Mouse (Mus musculus) forebrain, embryonic 16.5 days (tissue): ENCODE results near the gene Tmem246. TPM values are rescaled to one million over a fixed set of nuclear protein-coding genes. Genes with fewer than 3 reads are reported as not detected.
"Not testable (repeated sequence)": the region's sequence is repeated elsewhere in the genome, so short reads cannot be mapped to it uniquely, and the experiment has no call there.

ENCODE experiments used
- ATAC-seq: fragments of 200-750 bp; cut with Nextera tagmentation; 2 replicates; pipeline ENCODE4 v1.8.0; 2017; ENCODE audit warnings: mild to moderate bottlenecking, moderate library complexity
- H3K27ac ChIP-seq: fragments of 300-500 bp; sonication (generic); 2 replicates; pipeline ENCODE4 v1.5.1; 2014; ENCODE audit warnings: low read length, control low read depth
- H3K27me3 ChIP-seq: fragments of 300-500 bp; sonication (generic); replicated peaks from 2 replicates; pipeline ENCODE4 v1.6.1; 2014; ENCODE audit warnings: low read length; ENCODE audit not compliant: control insufficient read depth, insufficient read depth
- H3K36me3 ChIP-seq: fragments of 300-500 bp; sonication (generic); 2 replicates; pipeline ENCODE4 v1.6.1; 2014; ENCODE audit not compliant: control insufficient read depth, insufficient read depth
- H3K4me1 ChIP-seq: fragments of 300-500 bp; sonication (generic); replicated peaks from 2 replicates; pipeline ENCODE4 v1.6.1; 2014; ENCODE audit warnings: low read length; ENCODE audit not compliant: control insufficient read depth, insufficient read depth
- H3K4me2 ChIP-seq: fragments of 300-500 bp; sonication (generic); 2 replicates; pipeline ENCODE4 v1.6.1; 2014; ENCODE audit warnings: mild to moderate bottlenecking, low read length, control low read depth
- H3K4me3 ChIP-seq: fragments of 300-500 bp; sonication (generic); replicated peaks from 2 replicates; pipeline ENCODE4 v1.5.1; 2014; ENCODE audit warnings: mild to moderate bottlenecking, low read length, control low read depth
- H3K9ac ChIP-seq: fragments of 300-500 bp; sonication (generic); replicated peaks from 2 replicates; pipeline ENCODE4 v1.6.1; 2014; ENCODE audit warnings: low read depth, low read length, control low read depth
- H3K9me3 ChIP-seq: fragments of 300-500 bp; sonication (generic); 2 replicates; pipeline ENCODE4 v1.6.1; 2016; ENCODE audit warnings: low read length; ENCODE audit not compliant: control insufficient read depth
- WGBS: fragments of 180-500 bp; shearing (Covaris S2); extraction: QIAGEN DNeasy Blood & Tissue Kit; methylation state at CpG from one replicate; pipeline ENCODE4 v1.1.7; 2014; 5-methylcytosine and 5-hydroxymethylcytosine counted together
- polyA plus RNA-seq: library from polyadenylated mRNA; unstranded; fragments of >200 nt; fragmentation: Nextera tagmentation; extraction: Ambion mirVana; gene quantifications from 2 replicates; pipeline ENCODE4 v1.2.1, GENCODE M21; 2015

Tmem246 gene
- polyA plus RNA-seq, 1 experiment from 2014 or later, result 72.7 TPM

DNA sequence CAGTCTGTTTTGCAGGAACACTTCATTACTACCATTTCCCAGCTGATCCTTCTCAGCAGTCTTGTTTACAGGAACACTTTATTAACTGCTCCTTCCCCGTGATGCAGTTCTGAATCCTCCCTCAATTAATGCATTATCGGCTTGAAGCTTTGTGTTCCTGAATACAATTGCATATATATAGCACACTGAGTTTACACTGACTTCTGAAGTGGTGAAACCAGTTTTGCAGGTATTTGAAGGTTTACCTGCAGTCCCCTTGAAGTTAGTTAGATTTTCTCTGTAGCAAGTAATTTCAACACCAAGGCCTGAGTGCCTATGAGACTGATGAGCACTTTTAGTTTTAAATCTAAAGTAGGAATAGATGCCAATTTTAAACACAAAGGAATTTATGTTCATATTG is 24.6 kb upstream of the Tmem246 start:
- no peak for ATAC-seq
- 80% methylated on average over 2 of the region's 2 CpGs for WGBS
- H3K9ac ChIP-seq, result no peak overlapping the region
- no peaks in the 10 kb centered on the region for H3K9me3 ChIP-seq
- no peaks in the 10 kb centered on the region for H3K4me1 ChIP-seq
- H3K4me2 ChIP-seq, result no peak overlapping the region
- no peak overlapping the region for H3K4me3 ChIP-seq
- H3K27ac ChIP-seq, result no peak overlapping the region
- no peaks in the 10 kb centered on the region for H3K27me3 ChIP-seq
- H3K36me3 ChIP-seq, result no peaks in the 10 kb centered on the region

DNA sequence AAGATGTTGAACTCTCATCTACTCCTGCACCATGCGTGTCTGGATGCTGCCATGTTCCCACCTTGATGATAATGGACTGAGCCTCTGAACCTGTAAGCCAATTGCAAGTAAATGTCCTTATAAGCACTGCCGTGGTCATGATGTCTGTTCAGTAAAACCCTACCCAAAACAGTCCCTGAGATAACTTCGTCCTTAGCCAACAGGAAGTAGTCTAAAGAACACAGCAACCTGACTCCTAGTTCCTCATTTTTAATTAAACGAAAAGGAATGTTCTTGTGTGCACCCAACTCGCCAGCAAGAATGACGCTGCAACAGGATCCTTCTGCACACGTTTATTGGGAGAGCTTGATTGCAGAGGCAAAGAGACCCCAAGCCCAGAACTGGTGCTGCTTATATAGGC is 22.2 kb upstream of the Tmem246 start:
- not testable (repeated sequence) for H3K36me3 ChIP-seq, H3K27ac ChIP-seq, ATAC-seq, H3K4me3 ChIP-seq, H3K4me1 ChIP-seq, H3K9me3 ChIP-seq, H3K9ac ChIP-seq, H3K4me2 ChIP-seq, H3K27me3 ChIP-seq
- WGBS, result 92% methylated on average over 7 of the region's 7 CpGs

DNA sequence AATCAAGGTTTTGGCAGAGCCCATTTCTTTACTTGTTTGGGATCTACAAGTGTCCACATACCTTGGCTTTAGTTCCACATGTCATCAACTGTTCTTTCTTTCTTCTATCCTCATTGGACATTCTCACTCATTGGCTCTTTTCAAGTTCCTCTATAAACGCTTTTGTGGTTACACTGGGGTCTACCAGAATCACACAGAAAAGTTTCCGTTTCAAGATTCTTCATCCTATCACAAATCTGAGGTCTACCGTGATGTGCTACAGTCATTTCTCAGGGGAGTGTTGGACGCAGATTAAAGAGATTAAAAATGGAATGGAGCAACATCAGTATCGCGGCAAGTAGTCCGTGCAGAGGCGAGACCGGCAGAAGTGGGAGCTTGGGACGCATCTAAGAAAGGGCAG is 19.2 kb upstream of the Tmem246 start:
- 93% methylated on average over 10 of the region's 10 CpGs for WGBS
- no peak overlapping the region for H3K27ac ChIP-seq
- no peak overlapping the region for H3K9ac ChIP-seq
- no peak for ATAC-seq
- no peaks in the 10 kb centered on the region for H3K9me3 ChIP-seq
- no peaks in the 10 kb centered on the region for H3K36me3 ChIP-seq
- no peaks in the 10 kb centered on the region for H3K27me3 ChIP-seq
- H3K4me1 ChIP-seq, result no peaks in the 10 kb centered on the region
- no peak overlapping the region for H3K4me2 ChIP-seq
- no peak overlapping the region for H3K4me3 ChIP-seq

DNA sequence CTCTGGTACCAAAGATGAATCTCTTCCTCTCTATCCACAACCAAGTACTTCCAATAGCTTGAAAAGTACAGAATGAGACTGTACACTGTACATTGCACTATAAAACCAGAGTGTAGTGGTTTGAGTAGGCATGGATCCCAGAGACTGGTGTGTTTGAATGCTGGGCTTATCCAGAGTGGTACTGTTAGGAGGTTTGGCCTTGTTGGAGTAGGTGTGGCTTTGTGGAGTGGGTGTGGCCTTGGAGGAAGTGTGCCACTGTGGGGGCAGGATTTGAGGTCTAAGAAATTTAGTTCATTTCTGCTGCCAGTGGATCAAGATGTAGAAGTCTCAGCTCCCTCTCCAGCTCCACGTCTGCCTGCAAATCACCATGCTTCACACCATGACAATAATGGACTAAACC is 7.8 kb upstream of the Tmem246 start:
- Histone ChIP-seq H3K4me3 (no peak overlapping the region), H3K9ac (no peak overlapping the region), H3K27me3 (no peaks in the 10 kb centered on the region), H3K27ac (no peak overlapping the region), H3K4me2 (no peak overlapping the region), H3K9me3 (peaks cover 2% of the 10 kb centered on the region; the same call in 1 of the 2 replicates), H3K36me3 (no peaks in the 10 kb centered on the region), H3K4me1 (no peaks in the 10 kb centered on the region)
- 69% methylated on average over 1 of the region's 1 CpGs for WGBS
- ATAC-seq, result no peak

DNA sequence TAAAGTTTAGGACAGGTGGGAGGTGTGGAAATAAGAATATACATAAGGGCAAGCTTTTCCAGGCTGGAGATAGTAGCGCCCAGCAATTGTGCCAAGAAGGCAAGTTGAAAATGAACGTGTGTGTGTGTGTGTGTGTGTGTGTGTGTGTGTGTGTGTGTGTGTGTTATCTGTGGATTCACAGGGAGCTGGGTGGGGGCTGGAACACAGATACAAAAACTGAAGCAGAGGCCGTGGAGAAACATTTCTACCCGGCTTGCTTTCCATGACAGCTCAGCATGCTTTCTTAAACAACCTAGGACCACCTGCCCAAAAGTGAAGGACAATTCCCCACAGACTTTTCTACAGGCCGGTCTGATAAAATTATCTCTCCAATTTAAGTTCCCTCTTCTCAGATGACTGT is 6.9 kb upstream of the Tmem246 start:
- Histone ChIP-seq H3K36me3 (no peaks in the 10 kb centered on the region), H3K27ac (no peak overlapping the region), H3K27me3 (no peaks in the 10 kb centered on the region), H3K9ac (no peak overlapping the region), H3K4me1 (no peaks in the 10 kb centered on the region), H3K9me3 (peaks cover 2% of the 10 kb centered on the region; the same call in 1 of the 2 replicates), H3K4me2 (no peak overlapping the region), H3K4me3 (no peak overlapping the region)
- no peak for ATAC-seq
- WGBS, result 91% methylated on average over 5 of the region's 5 CpGs

DNA sequence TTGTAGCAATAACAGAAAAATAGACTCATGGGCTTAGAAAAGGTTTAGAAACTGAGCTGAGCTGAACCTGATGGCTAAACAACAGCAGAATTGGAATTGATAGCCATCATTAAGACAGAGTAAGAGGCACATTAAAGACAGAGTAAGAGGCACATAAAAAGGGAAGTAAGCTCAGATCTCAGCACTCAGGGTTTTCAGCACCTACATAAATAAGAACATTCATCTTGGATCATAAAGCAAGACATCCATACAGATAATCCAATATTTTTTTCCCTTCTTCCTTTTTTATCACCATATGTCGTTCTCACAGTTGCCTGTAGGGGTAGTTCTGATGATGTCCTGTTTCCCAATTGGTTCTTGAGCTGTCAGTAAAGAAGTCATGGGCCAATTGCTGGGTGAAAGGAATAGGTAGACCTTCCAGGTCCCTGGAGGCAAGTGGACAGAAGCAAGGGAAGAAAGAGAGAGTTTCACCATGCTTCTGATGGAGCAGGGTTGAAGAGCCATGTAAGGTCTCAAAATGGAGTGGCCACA is 6.4 kb upstream of the Tmem246 start:
- Histone ChIP-seq H3K4me1 (no peaks in the 10 kb centered on the region), H3K27ac (no peak overlapping the region), H3K36me3 (no peaks in the 10 kb centered on the region), H3K9ac (no peak overlapping the region), H3K27me3 (no peaks in the 10 kb centered on the region), H3K4me2 (no peak overlapping the region), H3K9me3 (peaks cover 2% of the 10 kb centered on the region; the same call in 1 of the 2 replicates), H3K4me3 (no peak overlapping the region)
- no peak for ATAC-seq
- 67% methylated on average over 1 of the region's 1 CpGs for WGBS

DNA sequence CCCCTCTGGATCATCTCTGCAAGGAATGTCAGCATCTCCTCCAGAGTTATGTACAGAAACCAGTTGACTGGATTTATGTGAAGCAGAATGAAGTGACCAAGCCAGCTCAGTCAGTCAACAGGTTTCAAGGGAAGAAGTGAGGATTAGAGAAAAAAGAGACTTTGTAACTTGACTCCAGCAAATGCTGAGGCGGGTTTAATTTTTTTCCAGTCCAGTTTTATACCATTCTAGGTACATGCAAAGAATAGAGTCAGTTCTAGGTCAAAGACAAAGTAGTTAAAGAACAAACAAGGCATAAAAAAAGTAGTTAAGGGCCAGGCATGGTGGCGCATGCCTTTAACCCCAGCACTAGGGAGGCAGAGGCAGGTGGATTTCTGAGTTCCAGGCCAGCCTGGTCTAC is 5.5 kb upstream of the Tmem246 start:
- WGBS, result 88% methylated on average over 2 of the region's 2 CpGs
- H3K4me2 ChIP-seq, result no peak overlapping the region
- H3K27ac ChIP-seq, result no peak overlapping the region
- peaks cover under 1% of the 10 kb centered on the region; the same call in 1 of the 2 replicates for H3K4me1 ChIP-seq
- no peaks in the 10 kb centered on the region for H3K36me3 ChIP-seq
- peaks cover 2% of the 10 kb centered on the region; the same call in 1 of the 2 replicates for H3K9me3 ChIP-seq
- no peak for ATAC-seq
- no peak overlapping the region for H3K9ac ChIP-seq
- no peak overlapping the region for H3K4me3 ChIP-seq
- H3K27me3 ChIP-seq, result no peaks in the 10 kb centered on the region

DNA sequence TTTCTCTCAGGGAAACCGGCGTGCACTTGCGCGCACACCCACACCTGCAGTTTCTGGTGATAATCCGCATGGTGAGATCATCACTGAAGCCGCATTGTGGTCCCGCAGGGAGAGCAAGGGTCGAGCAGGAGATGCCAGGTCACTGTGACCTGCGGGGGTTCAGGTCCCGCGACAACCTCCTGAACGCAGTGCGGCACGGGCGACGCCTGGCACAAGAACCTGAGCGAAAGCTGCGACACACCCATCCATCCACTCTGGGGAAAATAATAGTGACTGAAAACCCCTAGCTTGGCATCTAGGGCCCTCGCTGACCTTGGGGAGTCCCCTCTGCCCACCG is 862 bp downstream of the Tmem246 start:
- peak overlapping the region; percentile 89 for H3K27ac ChIP-seq
- peak overlapping the region; percentile 87 for H3K4me3 ChIP-seq
- H3K27me3 ChIP-seq, result no peaks in the 10 kb centered on the region
- no peaks in the 10 kb centered on the region for H3K36me3 ChIP-seq
- H3K9me3 ChIP-seq, result no peaks in the 10 kb centered on the region
- H3K4me1 ChIP-seq, result peaks cover 5% of the 10 kb centered on the region; the same call in 1 of the 2 replicates
- WGBS, result 1% methylated on average over 20 of the region's 20 CpGs
- no peak; the same call in 1 of the 2 replicates for ATAC-seq
- peak overlapping the region; percentile 70 for H3K4me2 ChIP-seq
- peak overlapping the region; percentile 90 for H3K9ac ChIP-seq

DNA sequence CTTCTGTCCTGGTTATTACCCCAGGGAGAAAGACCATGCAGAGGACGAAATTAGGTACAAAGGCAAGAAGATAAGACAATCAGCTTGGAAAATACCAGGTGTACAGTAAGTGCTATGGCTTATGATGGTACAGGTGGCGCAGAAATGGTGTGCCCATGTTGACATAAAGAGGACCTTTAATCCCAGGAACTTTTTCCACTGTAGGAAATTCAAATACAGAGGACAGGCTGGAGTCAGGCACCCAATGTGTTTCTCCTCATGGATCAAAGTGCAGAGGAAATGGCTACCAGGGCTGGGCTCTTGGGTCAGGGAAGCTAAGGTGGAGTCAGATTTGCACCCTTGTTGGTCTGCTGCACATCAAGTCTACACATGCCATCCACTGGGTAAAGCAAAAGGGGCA is 7.5 kb downstream of the Tmem246 start:
- H3K9ac ChIP-seq, result no peak overlapping the region
- no peak overlapping the region for H3K27ac ChIP-seq
- H3K4me1 ChIP-seq, result peaks cover under 1% of the 10 kb centered on the region
- no peaks in the 10 kb centered on the region for H3K27me3 ChIP-seq
- peaks cover 8% of the 10 kb centered on the region for H3K36me3 ChIP-seq
- no peak for ATAC-seq
- no peaks in the 10 kb centered on the region for H3K9me3 ChIP-seq
- no peak overlapping the region for H3K4me3 ChIP-seq
- WGBS, result 87% methylated on average over 2 of the region's 2 CpGs
- H3K4me2 ChIP-seq, result no peak overlapping the region

DNA sequence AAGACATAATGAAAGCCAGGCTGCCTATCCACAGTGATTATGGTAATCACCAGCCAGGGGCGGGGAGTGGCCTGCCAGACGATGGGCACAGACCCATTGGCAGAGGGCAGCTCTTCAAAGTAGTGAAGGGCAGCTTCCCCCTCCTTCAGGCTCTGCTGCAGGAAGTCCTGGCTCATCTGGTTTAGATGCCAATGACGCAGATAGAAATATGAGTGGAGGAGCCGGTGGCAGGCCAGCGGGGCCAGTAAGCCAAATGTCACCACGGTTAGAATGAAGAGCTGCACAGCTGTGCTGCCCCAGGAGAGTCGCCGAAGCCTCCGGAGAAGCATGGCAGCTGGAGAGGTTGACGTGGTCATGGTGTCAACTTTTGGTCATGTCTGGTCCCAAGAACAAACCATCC is 10.9 kb downstream of the Tmem246 start:
- H3K4me2 ChIP-seq, result no peak overlapping the region
- peaks cover 14% of the 10 kb centered on the region for H3K4me1 ChIP-seq
- WGBS, result 94% methylated on average over 10 of the region's 10 CpGs
- ATAC-seq, result no peak
- no peak overlapping the region for H3K9ac ChIP-seq
- no peaks in the 10 kb centered on the region for H3K9me3 ChIP-seq
- no peak overlapping the region for H3K4me3 ChIP-seq
- H3K36me3 ChIP-seq, result peaks cover 8% of the 10 kb centered on the region
- no peak overlapping the region for H3K27ac ChIP-seq
- H3K27me3 ChIP-seq, result no peaks in the 10 kb centered on the region
